Mouse (Mus musculus) small intestine, adult 2 months (tissue): ENCODE results near the gene Fes.

Experiments
- CTCF ChIP-seq: fragments of 200-500 bp; IDR thresholded peaks from 2 replicates; pipeline ENCODE4 v1.5.1; 2012; ENCODE audit warnings: low read depth, mild to moderate bottlenecking, control low read depth, inconsistent platforms, low read length, moderate library complexity, mixed read lengths; ENCODE audit not compliant: insufficient replicate concordance, insufficient read length; ENCODE audit errors: extremely low read depth
- POLR2A ChIP-seq: fragments of 200-500 bp; IDR thresholded peaks from 2 replicates; pipeline ENCODE4 v1.6.1; 2012; ENCODE audit warnings: low read depth, mild to moderate bottlenecking, control low read depth, inconsistent platforms, low read length, moderate library complexity

DNA sequence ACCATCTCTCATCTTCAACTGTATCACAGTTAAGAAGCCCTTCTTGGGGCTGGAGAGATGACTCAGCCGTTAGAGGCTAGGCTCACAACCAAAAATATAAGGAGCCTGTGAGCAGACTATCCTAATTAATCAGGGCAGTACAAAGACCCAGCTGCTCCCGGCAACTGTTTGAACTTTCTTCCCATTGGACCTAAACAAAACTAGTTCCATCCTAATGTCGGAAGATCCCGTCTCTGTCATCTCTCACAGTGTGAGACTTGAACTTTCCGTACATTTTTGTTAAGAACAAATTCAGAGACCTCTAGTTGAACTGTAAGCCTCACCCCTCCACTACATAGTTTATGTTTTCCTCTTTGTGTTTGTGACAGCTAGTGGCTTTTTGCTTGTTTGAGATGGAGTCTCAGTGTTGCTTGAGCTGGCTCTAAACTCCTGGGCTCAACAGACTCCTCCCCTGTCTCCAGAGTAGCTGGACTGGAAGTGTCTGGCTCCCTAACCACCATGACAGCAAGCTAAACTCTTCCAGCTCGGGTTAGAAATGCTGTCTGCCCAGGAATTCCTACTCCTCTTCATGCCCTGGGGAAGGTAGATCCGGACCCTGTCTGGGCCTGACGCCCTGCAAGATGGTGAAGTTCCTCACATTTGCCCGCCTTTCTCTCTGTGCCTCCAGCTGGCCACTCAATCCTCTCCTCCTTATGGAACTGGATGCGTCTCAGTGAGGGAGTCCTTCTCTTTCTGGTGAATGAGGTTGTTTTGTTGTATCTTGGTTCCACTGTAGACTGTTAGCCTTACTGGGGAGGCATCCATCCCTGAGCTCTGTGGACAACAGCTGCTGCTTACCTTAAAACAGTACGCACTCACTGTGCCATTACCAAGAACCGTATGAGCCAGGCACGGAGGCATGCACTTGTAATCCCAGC lies 39.8 kb downstream of the Fes start:
- TF ChIP-seq CTCF, result no peak
- TF ChIP-seq POLR2A, result no peak
